Mouse (Mus musculus): Measurements from ENCODE around the gene Il1rl2. TPM values are rescaled to one million over a fixed set of nuclear protein-coding genes. Genes with fewer than 3 reads are reported as not detected.
A peak's percentile ranks its signal among the peaks of the same experiment; 100 is the strongest.

Gene Il1rl2
- 1 to 10 TPM in 1 of 2 experiments, under 1 TPM in 1; 0.68 to 1.3 TPM for total RNA-seq (2021)
- long read RNA-seq, experiment 1, partial matches to known transcripts, result 0 of 3 reads
- long read RNA-seq, experiment 1, other reads (novel, unspliced or antisense), result 1 of 3 reads
- long read RNA-seq, experiment 2, result 0 reads

- DNase-seq (ENCODE audit: extremely low spot score in 1 of 2, low spot score in 2 of 2), result no peak
- intact Hi-C loops (cut with DNase I), result no loop called here
- no peak within 1 kb of the TSS for H3K27ac ChIP-seq
- peak within 1 kb of the TSS; percentile 24 for H3K4me3 ChIP-seq
- TF ChIP-seq CTCF (IDR thresholded peaks at IDR 0.05), result no peak
These were observed at the start of gene Il1rl2 for GRCm38 (mm10) chr1:40324457-40324856. Gene Il1rl2, plus strand, starts transcription at chr1:40324610.

DNA sequence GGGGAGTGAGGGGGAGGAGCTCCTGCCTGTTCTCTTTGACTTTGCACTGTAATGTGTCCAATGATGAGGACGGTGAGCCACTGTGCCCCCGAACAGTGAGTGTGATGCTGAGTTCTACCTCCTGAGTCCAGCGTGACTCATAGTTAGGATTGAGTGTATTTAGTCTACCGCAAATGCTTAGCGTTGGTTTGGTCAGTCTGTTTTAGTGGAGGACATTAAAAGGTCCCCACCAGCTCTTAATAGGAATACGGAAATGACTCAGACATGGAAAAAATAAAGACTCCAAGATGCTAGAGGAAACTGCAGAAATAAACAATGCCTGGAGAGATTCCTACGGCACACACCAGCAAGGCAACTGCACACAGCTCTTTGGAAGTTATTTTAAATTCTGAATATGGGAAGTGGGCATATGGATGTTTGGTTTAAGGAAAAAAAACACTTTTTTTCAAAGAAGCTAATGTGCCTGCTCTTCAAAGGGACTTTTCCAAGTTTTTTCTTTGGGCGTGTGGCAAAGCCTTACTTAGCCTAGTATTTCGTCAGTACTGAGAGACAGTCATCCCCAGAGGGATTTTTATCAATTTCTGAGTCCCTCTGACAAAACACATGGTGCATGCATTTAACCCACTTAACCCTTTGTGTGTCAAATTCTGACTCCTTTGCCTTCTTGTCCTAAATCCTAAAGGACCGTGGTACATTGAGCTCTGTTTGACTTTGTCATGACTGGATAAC is 49.0 kb upstream of the Il1rl2 start:
- no peak for TF ChIP-seq CTCF (IDR thresholded peaks at IDR 0.05)
- Histone ChIP-seq H3K4me3 (no peak overlapping the region), H3K27ac (no peak overlapping the region)
- DNase-seq (ENCODE audit: extremely low spot score in 1 of 2, low spot score in 2 of 2), result no peak
- intact Hi-C loops (cut with DNase I), result no loop called here

- no peak for TF ChIP-seq CTCF (IDR thresholded peaks at IDR 0.05)
- no peak for DNase-seq (ENCODE audit: extremely low spot score in 1 of 2, low spot score in 2 of 2)
- Histone ChIP-seq H3K27ac (no peak overlapping the region), H3K4me3 (no peak overlapping the region)
- intact Hi-C loops (cut with DNase I), result no loop called here
These were observed 46.5 kb upstream of the Il1rl2 start for GRCm38 (mm10) chr1:40277944-40278343.

DNA sequence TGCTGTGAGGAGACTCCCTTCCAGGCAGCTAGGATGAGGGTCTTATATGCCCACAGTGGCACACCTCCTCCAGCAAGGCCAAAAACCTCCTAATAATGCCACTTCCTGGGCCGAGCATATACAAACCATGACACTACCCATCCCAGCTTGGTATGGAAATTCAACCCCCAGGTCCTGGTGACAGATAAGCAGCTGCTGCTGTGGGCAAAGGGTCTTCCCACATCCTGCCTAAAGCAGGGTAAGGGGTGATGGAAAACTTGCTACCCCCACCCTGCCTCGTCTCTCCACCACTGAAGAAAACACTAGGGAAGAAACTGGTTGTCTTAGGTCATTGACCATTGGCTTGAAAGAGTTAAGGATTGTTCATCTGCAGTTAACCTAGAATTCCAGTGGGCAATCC is 45.7 kb upstream of the Il1rl2 start:
- TF ChIP-seq CTCF (IDR thresholded peaks at IDR 0.05), result no peak
- no peak overlapping the region for H3K27ac ChIP-seq
- no peak overlapping the region for H3K4me3 ChIP-seq
- DNase-seq (ENCODE audit: extremely low spot score in 1 of 2, low spot score in 2 of 2), result no peak
- intact Hi-C loops (cut with DNase I), result no loop called here

GRCm38 (mm10) chr1:40279182-40279743 is 45.1 kb upstream of the Il1rl2 start:
- no peak overlapping the region for H3K27ac ChIP-seq
- no peak for DNase-seq (ENCODE audit: extremely low spot score in 1 of 2, low spot score in 2 of 2)
- intact Hi-C loops (cut with DNase I), result no loop called here
- H3K4me3 ChIP-seq, result no peak overlapping the region
- no peak for TF ChIP-seq CTCF (IDR thresholded peaks at IDR 0.05)

GRCm38 (mm10) chr1:40281950-40282349 is 42.5 kb upstream of the Il1rl2 start:
- no peak for DNase-seq (ENCODE audit: extremely low spot score in 1 of 2, low spot score in 2 of 2)
- H3K4me3 ChIP-seq, result no peak overlapping the region
- no peak overlapping the region for H3K27ac ChIP-seq
- intact Hi-C loops (cut with DNase I), result no loop called here
- no peak for TF ChIP-seq CTCF (IDR thresholded peaks at IDR 0.05)

GRCm38 (mm10) chr1:40282394-40282793 is 42.0 kb upstream of the Il1rl2 start:
- no peak for TF ChIP-seq CTCF (IDR thresholded peaks at IDR 0.05)
- intact Hi-C loops (cut with DNase I), result no loop called here
- no peak overlapping the region for H3K27ac ChIP-seq
- no peak overlapping the region for H3K4me3 ChIP-seq
- DNase-seq (ENCODE audit: extremely low spot score in 1 of 2, low spot score in 2 of 2), result no peak

- Histone ChIP-seq H3K4me3 (no peak overlapping the region), H3K27ac (no peak overlapping the region)
- DNase-seq (ENCODE audit: extremely low spot score in 1 of 2, low spot score in 2 of 2), result no peak
- no peak for TF ChIP-seq CTCF (IDR thresholded peaks at IDR 0.05)
- intact Hi-C loops (cut with DNase I), result no loop called here
These were observed 40.4 kb upstream of the Il1rl2 start for GRCm38 (mm10) chr1:40283995-40284394.

DNA sequence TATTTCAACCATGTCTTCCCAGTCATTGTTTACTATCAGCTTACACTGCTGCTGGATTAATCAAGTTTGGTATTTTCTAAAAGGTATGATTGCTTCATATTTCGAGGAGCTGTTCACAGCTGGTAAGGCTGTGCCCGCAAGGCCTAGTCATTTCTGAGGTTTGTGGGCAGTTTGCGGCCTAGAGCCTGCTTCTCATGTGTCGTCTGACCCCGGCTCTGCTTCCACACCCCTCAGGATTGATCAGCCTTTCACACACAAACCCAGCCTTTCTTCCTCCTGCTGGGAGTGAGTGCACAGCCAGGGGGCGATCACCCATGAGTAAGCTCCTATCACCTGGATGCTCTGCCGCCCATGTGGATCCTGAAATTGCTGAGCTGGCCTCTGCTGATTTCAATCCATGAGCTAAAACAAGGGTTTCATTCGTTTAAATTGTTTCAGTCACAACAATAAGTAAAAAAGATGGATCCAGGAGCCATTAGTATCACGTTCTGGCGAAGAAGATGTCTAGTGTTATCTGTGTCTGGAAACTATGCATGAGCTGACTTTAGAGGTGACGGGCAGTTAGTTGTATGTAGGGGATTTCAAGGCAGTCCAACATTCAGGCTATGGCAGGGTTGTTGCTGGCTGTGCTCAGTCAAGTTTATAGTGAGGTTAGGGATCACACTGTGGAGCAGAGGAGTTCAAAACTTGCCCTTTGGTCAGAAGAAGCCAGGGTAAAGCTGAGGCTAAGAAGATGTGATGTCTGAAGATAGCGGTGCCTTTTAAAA is 33.7 kb upstream of the Il1rl2 start:
- TF ChIP-seq CTCF (IDR thresholded peaks at IDR 0.05), result no peak; the same call in 1 of the 2 replicates
- intact Hi-C loops (cut with DNase I), result no loop called here
- DNase-seq (ENCODE audit: extremely low spot score in 1 of 2, low spot score in 2 of 2), result no peak
- H3K4me3 ChIP-seq, result no peak overlapping the region
- H3K27ac ChIP-seq, result no peak overlapping the region

GRCm38 (mm10) chr1:40292231-40292630 is 32.2 kb upstream of the Il1rl2 start:
- no peak for DNase-seq (ENCODE audit: extremely low spot score in 1 of 2, low spot score in 2 of 2)
- H3K4me3 ChIP-seq, result no peak overlapping the region
- no peak for TF ChIP-seq CTCF (IDR thresholded peaks at IDR 0.05)
- intact Hi-C loops (cut with DNase I), result no loop called here
- no peak overlapping the region for H3K27ac ChIP-seq

DNA sequence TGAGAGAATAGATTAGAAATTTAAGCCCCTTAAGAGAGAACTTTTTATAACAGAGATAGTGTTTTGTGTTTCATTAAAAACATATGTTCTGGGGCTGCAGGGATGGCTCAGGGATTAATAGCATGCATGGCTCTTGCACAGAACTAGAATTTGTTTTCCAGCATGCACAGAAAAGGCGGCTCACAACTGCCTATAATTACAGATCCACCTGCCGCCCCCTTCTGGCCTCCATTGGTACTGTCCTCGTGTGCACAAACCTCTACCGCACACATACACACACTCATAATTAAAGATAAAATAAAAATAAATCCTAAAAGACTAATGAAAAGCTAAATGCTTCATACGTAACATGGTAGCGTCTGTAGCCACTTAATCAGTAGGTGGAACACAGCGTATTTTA is 30.5 kb upstream of the Il1rl2 start:
- peak; percentile 14 for TF ChIP-seq CTCF (IDR thresholded peaks at IDR 0.05)
- intact Hi-C loops (cut with DNase I), result no loop called here

DNA sequence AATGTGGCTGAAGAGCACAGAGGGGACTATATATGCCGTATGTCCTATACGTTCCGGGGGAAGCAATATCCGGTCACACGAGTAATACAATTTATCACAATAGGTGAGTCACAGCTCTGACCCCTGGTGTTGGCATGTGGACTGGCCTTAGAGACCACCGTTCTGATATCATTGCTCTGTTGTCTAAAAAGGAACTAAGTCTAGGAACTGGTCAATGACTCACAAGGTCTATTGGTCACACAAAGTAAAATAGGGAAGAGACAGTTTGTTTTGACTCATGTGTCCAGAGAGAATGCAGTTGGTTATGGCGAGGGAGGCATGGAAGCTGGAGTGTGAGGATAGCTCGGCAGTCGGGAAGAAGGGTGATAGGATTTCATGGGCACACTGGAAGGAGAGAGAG is 29.6 kb upstream of the Il1rl2 start:
- no peak overlapping the region for H3K27ac ChIP-seq
- TF ChIP-seq CTCF (IDR thresholded peaks at IDR 0.05), result no peak
- no peak for DNase-seq (ENCODE audit: extremely low spot score in 1 of 2, low spot score in 2 of 2)
- intact Hi-C loops (cut with DNase I), result no loop called here
- no peak overlapping the region for H3K4me3 ChIP-seq

More for the DNA sequence above, 30.5 kb upstream of the Il1rl2 start:
- no peak overlapping the region for H3K4me3 ChIP-seq
- no peak overlapping the region for H3K27ac ChIP-seq
- DNase-seq (ENCODE audit: extremely low spot score in 1 of 2, low spot score in 2 of 2), result no peak
